Mouse (Mus musculus) ES-Bruce4 (cell line): ENCODE data around the gene Atg4c.

Experiments
- CTCF ChIP-seq: IDR thresholded peaks from one replicate; pipeline ENCODE4 v1.8.1; 2011; ENCODE audit warnings: low read depth, low read length
- EP300 ChIP-seq: IDR thresholded peaks from 2 replicates; pipeline ENCODE4 v1.6.1; 2011; ENCODE audit warnings: low read depth, low read length; ENCODE audit not compliant: insufficient read depth
- POLR2A ChIP-seq: IDR thresholded peaks from one replicate; pipeline ENCODE4 v1.8.1; 2011; ENCODE audit warnings: low read length; ENCODE audit not compliant: insufficient read depth

DNA sequence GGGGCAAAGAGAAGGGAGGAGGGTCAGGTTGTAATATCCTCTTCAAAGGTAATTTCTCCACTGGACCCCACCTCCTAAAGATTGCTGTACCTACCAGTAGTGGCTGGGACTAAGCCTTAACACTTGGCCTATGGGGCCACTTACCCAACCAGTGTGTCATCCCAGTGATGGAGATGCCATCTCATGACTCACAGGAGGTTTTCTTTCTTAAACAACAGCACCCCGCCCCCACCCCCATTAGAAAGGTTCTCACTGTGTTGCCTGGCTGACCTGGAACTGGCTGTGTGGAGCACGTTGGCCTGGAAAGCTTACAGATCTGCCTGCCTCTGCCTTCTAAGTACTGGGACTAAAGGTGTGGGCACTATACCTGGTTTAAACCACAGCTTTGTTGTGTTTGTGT lies 69.5 kb downstream of the Atg4c start:
- TF ChIP-seq EP300 (no peak), CTCF (no peak), POLR2A (no peak)
